In the genomic region with DNA sequence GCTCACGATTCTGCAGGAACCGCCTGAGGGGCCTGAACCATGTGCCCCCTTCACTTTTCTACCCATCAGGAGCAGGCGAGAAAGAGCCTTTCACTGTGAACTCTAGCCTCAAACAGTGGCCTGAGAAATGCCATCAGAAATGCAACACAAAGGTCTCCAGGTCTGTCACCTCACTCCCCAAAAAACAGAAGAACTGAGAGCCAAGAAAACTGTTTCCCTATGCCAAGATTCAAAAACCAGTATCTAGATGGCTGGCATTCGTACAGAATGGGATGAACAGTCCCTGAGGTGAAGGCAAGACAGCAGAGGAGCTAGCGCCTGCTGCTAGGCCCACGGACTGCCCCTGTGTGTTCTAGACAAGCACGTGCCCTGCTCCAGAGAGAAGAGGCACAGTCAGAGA, we compare ENCODE assay signal across 16 mouse cellular contexts.
"Had no signal": no experiment of that assay in that cellular context is flagged by ENCODE, and none has a peak within 500 bp of the region (broad histone marks: within the 10 kb centered on the region; RNA-seq: fewer than 3 reads in every experiment).

No protein-coding gene starts in this region.

- DNase-seq: retina, postnatal 1 day; right cerebral cortex, adult 18-20 months; right cerebral cortex, postnatal 14 days; right cerebral cortex, postnatal 25 days; right cerebral cortex, postnatal 4 days; spleen, adult 18-20 months; thymus, adult 18-20 months; thymus, adult 2 months; thymus, postnatal 14 days; thymus, postnatal 25 days; thymus, postnatal 36 days; thymus, postnatal 4 days had no signal

- H3K36me3 ChIP-seq: neural tube, embryonic 15.5 days; stomach, embryonic 15.5 days had no signal

- H3K27me3 ChIP-seq: neural tube, embryonic 13.5 days; neural tube, embryonic 15.5 days; stomach, embryonic 15.5 days had no signal

- H3K4me3 ChIP-seq: neural tube, embryonic 13.5 days; neural tube, embryonic 15.5 days; stomach, embryonic 15.5 days had no signal

- H3K9ac ChIP-seq: neural tube, embryonic 13.5 days; neural tube, embryonic 15.5 days; stomach, embryonic 15.5 days had no signal

- H3K9me3 ChIP-seq: neural tube, embryonic 13.5 days; neural tube, embryonic 15.5 days; stomach, embryonic 15.5 days had no signal

- H3K27ac ChIP-seq: neural tube, embryonic 15.5 days; stomach, embryonic 15.5 days; stomach, postnatal 0 days had no signal

- H3K4me1 ChIP-seq: stomach, embryonic 15.5 days had no signal
